Mouse (Mus musculus) cerebellum, adult 18-20 months (tissue): ENCODE results near the gene Terb2.

Source experiments
- DNase-seq, 2 experiments: peaks; one replicate each; pipeline ENCODE4 v3.0.0; 2021

The Terb2 gene

GRCm38 (mm10) chr2:122233759-122234557, 47.9 kb downstream of the Terb2 start:
- DNase-seq = peak; percentile 48 to 51

GRCm38 (mm10) chr2:122234611-122235288, 48.7 kb downstream of the Terb2 start, which contains the start of gene Sord:
TSS of gene Sord (plus strand) at chr2:122234749.
- peak; percentile 73 to 80 for DNase-seq

GRCm38 (mm10) chr2:122235425-122235824, 49.4 kb downstream of the Terb2 start:
- DNase-seq = no peak

- DNase-seq = no peak
These were observed 50.2 kb downstream of the Terb2 start for GRCm38 (mm10) chr2:122236321-122236720.

- DNase-seq = no peak
These were observed 51.9 kb downstream of the Terb2 start for GRCm38 (mm10) chr2:122237891-122238470.

GRCm38 (mm10) chr2:122240735-122241134, 54.7 kb downstream of the Terb2 start:
- no peak for DNase-seq

- DNase-seq = no peak
These were observed 55.2 kb downstream of the Terb2 start for GRCm38 (mm10) chr2:122241226-122241625.

- no peak for DNase-seq
These were observed 55.9 kb downstream of the Terb2 start for GRCm38 (mm10) chr2:122241935-122242334.

GRCm38 (mm10) chr2:122243671-122244131, 57.6 kb downstream of the Terb2 start:
- DNase-seq = peak; percentile 83 to 84

GRCm38 (mm10) chr2:122247786-122248185, 61.7 kb downstream of the Terb2 start:
- DNase-seq = no peak

- DNase-seq = no peak
These were observed 69.9 kb downstream of the Terb2 start for GRCm38 (mm10) chr2:122255997-122256396.
